Mouse (Mus musculus): ENCODE measurements around the gene Rab3il1.

- TF ChIP-seq CTCF (IDR thresholded peaks at IDR 0.05; ENCODE audit: low read depth, low read length): no peak
- TF ChIP-seq POLR2A (IDR thresholded peaks at IDR 0.05; ENCODE audit: insufficient read depth, low read length): no peak
- TF ChIP-seq EP300 (IDR thresholded peaks at IDR 0.05; ENCODE audit: insufficient read depth, low read depth, low read length): no peak
Observed at GRCm38 (mm10) chr19:10064173-10065012, 62.9 kb downstream of the Rab3il1 start.

Data from ES-Bruce4 (cell line).